Mouse (Mus musculus): ENCODE data around the gene Chrdl2. TPM values are rescaled to one million over a fixed set of nuclear protein-coding genes. Genes with fewer than 3 reads are reported as not detected.

Chrdl2 gene
- polyA plus RNA-seq, 1 experiment from 2014 or later: not detected

GRCm38 (mm10) chr7:100003781-100004180 lies 2.2 kb upstream of the Chrdl2 start:
- no peak for ATAC-seq (ENCODE audit: low FRiP score)
- DNase-seq (ENCODE audit: low spot score, missing footprints): peak; percentile 68
- Histone ChIP-seq H3K4me2 (no peak overlapping the region), H3K9ac (ENCODE audit: low read length) (no peak overlapping the region), H3K27me3 (ENCODE audit: control insufficient read depth, insufficient read depth, low read length) (peaks cover 35% of the 10 kb centered on the region), H3K27ac (ENCODE audit: low read depth, low read length) (no peak overlapping the region), H3K36me3 (ENCODE audit: control insufficient read depth, insufficient read depth, low read length) (no peaks in the 10 kb centered on the region), H3K4me1 (ENCODE audit: control insufficient read depth, insufficient read depth, low read length) (no peaks in the 10 kb centered on the region), H3K4me3 (ENCODE audit: low read depth, low read length) (no peak overlapping the region), H3K9me3 (ENCODE audit: control insufficient read depth, low read length) (no peaks in the 10 kb centered on the region)
- WGBS: 53% methylated on average over 9 of the region's 9 CpGs

GRCm38 (mm10) chr7:100006411-100006810 lies 439 bp downstream of the Chrdl2 start:
- H3K4me1 ChIP-seq (ENCODE audit: control insufficient read depth, insufficient read depth, low read length): no peaks in the 10 kb centered on the region
- peaks cover 40% of the 10 kb centered on the region for H3K27me3 ChIP-seq (ENCODE audit: control insufficient read depth, insufficient read depth, low read length)
- no peak overlapping the region for H3K27ac ChIP-seq (ENCODE audit: low read depth, low read length)
- peak overlapping the region; percentile 45; the same call in 1 of the 2 replicates for H3K4me3 ChIP-seq (ENCODE audit: low read depth, low read length)
- no peaks in the 10 kb centered on the region for H3K36me3 ChIP-seq (ENCODE audit: control insufficient read depth, insufficient read depth, low read length)
- DNase-seq (ENCODE audit: low spot score, missing footprints): peak; percentile 90
- ATAC-seq (ENCODE audit: low FRiP score): no peak
- no peak overlapping the region for H3K9ac ChIP-seq (ENCODE audit: low read length)
- 3% methylated on average over 11 of the region's 11 CpGs for WGBS
- H3K4me2 ChIP-seq: peak overlapping the region; percentile 87
- H3K9me3 ChIP-seq (ENCODE audit: control insufficient read depth, low read length): no peaks in the 10 kb centered on the region

- no peak for ATAC-seq (ENCODE audit: low FRiP score)
- 85% methylated on average over 4 of the region's 4 CpGs for WGBS
Observed at GRCm38 (mm10) chr7:100008765-100009164, 2.8 kb downstream of the Chrdl2 start.

GRCm38 (mm10) chr7:100009640-100010039 lies 3.7 kb downstream of the Chrdl2 start:
- Histone ChIP-seq H3K4me2 (no peak overlapping the region), H3K9ac (ENCODE audit: low read length) (no peak overlapping the region), H3K4me3 (ENCODE audit: low read depth, low read length) (no peak overlapping the region), H3K36me3 (ENCODE audit: control insufficient read depth, insufficient read depth, low read length) (no peaks in the 10 kb centered on the region), H3K9me3 (ENCODE audit: control insufficient read depth, low read length) (no peaks in the 10 kb centered on the region), H3K4me1 (ENCODE audit: control insufficient read depth, insufficient read depth, low read length) (no peaks in the 10 kb centered on the region), H3K27ac (ENCODE audit: low read depth, low read length) (no peak overlapping the region), H3K27me3 (ENCODE audit: control insufficient read depth, insufficient read depth, low read length) (peaks cover 40% of the 10 kb centered on the region)
- ATAC-seq (ENCODE audit: low FRiP score): no peak
- 12% methylated on average over 11 of the region's 11 CpGs for WGBS
- DNase-seq (ENCODE audit: low spot score, missing footprints): peak; percentile 93

More at GRCm38 (mm10) chr7:100008765-100009164, 2.8 kb downstream of the Chrdl2 start:
- no peaks in the 10 kb centered on the region for H3K9me3 ChIP-seq (ENCODE audit: control insufficient read depth, low read length)
- no peaks in the 10 kb centered on the region for H3K4me1 ChIP-seq (ENCODE audit: control insufficient read depth, insufficient read depth, low read length)
- H3K4me3 ChIP-seq (ENCODE audit: low read depth, low read length): no peak overlapping the region
- H3K27ac ChIP-seq (ENCODE audit: low read depth, low read length): no peak overlapping the region
- DNase-seq (ENCODE audit: low spot score, missing footprints): peak; percentile 72
- H3K27me3 ChIP-seq (ENCODE audit: control insufficient read depth, insufficient read depth, low read length): peaks cover 40% of the 10 kb centered on the region
- H3K36me3 ChIP-seq (ENCODE audit: control insufficient read depth, insufficient read depth, low read length): no peaks in the 10 kb centered on the region
- no peak overlapping the region for H3K4me2 ChIP-seq
- no peak overlapping the region for H3K9ac ChIP-seq (ENCODE audit: low read length)

- peaks cover 30% of the 10 kb centered on the region for H3K27me3 ChIP-seq (ENCODE audit: control insufficient read depth, insufficient read depth, low read length)
Observed at GRCm38 (mm10) chr7:100010711-100011110, 4.7 kb downstream of the Chrdl2 start.

GRCm38 (mm10) chr7:100012085-100012484 lies 6.1 kb downstream of the Chrdl2 start:
- no peaks in the 10 kb centered on the region for H3K4me1 ChIP-seq (ENCODE audit: control insufficient read depth, insufficient read depth, low read length)
- DNase-seq (ENCODE audit: low spot score, missing footprints): peak; percentile 73
- no peak overlapping the region for H3K4me2 ChIP-seq
- no peak overlapping the region for H3K27ac ChIP-seq (ENCODE audit: low read depth, low read length)
- H3K4me3 ChIP-seq (ENCODE audit: low read depth, low read length): no peak overlapping the region
- no peaks in the 10 kb centered on the region for H3K36me3 ChIP-seq (ENCODE audit: control insufficient read depth, insufficient read depth, low read length)
- H3K27me3 ChIP-seq (ENCODE audit: control insufficient read depth, insufficient read depth, low read length): peaks cover 17% of the 10 kb centered on the region; the same call in 1 of the 2 replicates
- no peak for ATAC-seq (ENCODE audit: low FRiP score)
- H3K9me3 ChIP-seq (ENCODE audit: control insufficient read depth, low read length): no peaks in the 10 kb centered on the region
- WGBS: 73% methylated on average over 8 of the region's 8 CpGs
- no peak overlapping the region for H3K9ac ChIP-seq (ENCODE audit: low read length)

More at GRCm38 (mm10) chr7:100010711-100011110, 4.7 kb downstream of the Chrdl2 start:
- WGBS: 65% methylated on average over 5 of the region's 5 CpGs
- Histone ChIP-seq H3K36me3 (ENCODE audit: control insufficient read depth, insufficient read depth, low read length) (no peaks in the 10 kb centered on the region), H3K4me2 (no peak overlapping the region), H3K4me3 (ENCODE audit: low read depth, low read length) (no peak overlapping the region), H3K27ac (ENCODE audit: low read depth, low read length) (no peak overlapping the region), H3K4me1 (ENCODE audit: control insufficient read depth, insufficient read depth, low read length) (no peaks in the 10 kb centered on the region), H3K9me3 (ENCODE audit: control insufficient read depth, low read length) (no peaks in the 10 kb centered on the region), H3K9ac (ENCODE audit: low read length) (no peak overlapping the region)
- ATAC-seq (ENCODE audit: low FRiP score) (no peak), DNase-seq (ENCODE audit: low spot score, missing footprints) (no peak)

GRCm38 (mm10) chr7:100012515-100012914 lies 6.5 kb downstream of the Chrdl2 start:
- ATAC-seq (ENCODE audit: low FRiP score): no peak
- H3K36me3 ChIP-seq (ENCODE audit: control insufficient read depth, insufficient read depth, low read length): no peaks in the 10 kb centered on the region
- H3K4me3 ChIP-seq (ENCODE audit: low read depth, low read length): no peak overlapping the region
- H3K4me1 ChIP-seq (ENCODE audit: control insufficient read depth, insufficient read depth, low read length): no peaks in the 10 kb centered on the region
- DNase-seq (ENCODE audit: low spot score, missing footprints): peak; percentile 80
- H3K9ac ChIP-seq (ENCODE audit: low read length): no peak overlapping the region
- no peak overlapping the region for H3K27ac ChIP-seq (ENCODE audit: low read depth, low read length)
- WGBS: 50% methylated on average over 6 of the region's 6 CpGs
- no peaks in the 10 kb centered on the region for H3K9me3 ChIP-seq (ENCODE audit: control insufficient read depth, low read length)
- H3K4me2 ChIP-seq: no peak overlapping the region
- peaks cover 13% of the 10 kb centered on the region; the same call in 1 of the 2 replicates for H3K27me3 ChIP-seq (ENCODE audit: control insufficient read depth, insufficient read depth, low read length)

GRCm38 (mm10) chr7:100014123-100014600 lies 8.2 kb downstream of the Chrdl2 start:
- DNase-seq (ENCODE audit: low spot score, missing footprints): peak; percentile 14
- no peak overlapping the region for H3K27ac ChIP-seq (ENCODE audit: low read depth, low read length)

GRCm38 (mm10) chr7:100017056-100017455 lies 11.1 kb downstream of the Chrdl2 start:
- ATAC-seq (ENCODE audit: low FRiP score) (no peak), DNase-seq (ENCODE audit: low spot score, missing footprints) (peak; percentile 1)
- no peaks in the 10 kb centered on the region for H3K27me3 ChIP-seq (ENCODE audit: control insufficient read depth, insufficient read depth, low read length)
- H3K9me3 ChIP-seq (ENCODE audit: control insufficient read depth, low read length): no peaks in the 10 kb centered on the region
- no peak overlapping the region for H3K27ac ChIP-seq (ENCODE audit: low read depth, low read length)
- 93% methylated on average over 8 of the region's 8 CpGs for WGBS
- H3K4me2 ChIP-seq: no peak overlapping the region
- H3K36me3 ChIP-seq (ENCODE audit: control insufficient read depth, insufficient read depth, low read length): no peaks in the 10 kb centered on the region
- H3K4me1 ChIP-seq (ENCODE audit: control insufficient read depth, insufficient read depth, low read length): no peaks in the 10 kb centered on the region
- H3K4me3 ChIP-seq (ENCODE audit: low read depth, low read length): no peak overlapping the region
- H3K9ac ChIP-seq (ENCODE audit: low read length): no peak overlapping the region

More at GRCm38 (mm10) chr7:100014123-100014600, 8.2 kb downstream of the Chrdl2 start:
- Histone ChIP-seq H3K4me2 (no peak overlapping the region), H3K9me3 (ENCODE audit: control insufficient read depth, low read length) (no peaks in the 10 kb centered on the region), H3K4me3 (ENCODE audit: low read depth, low read length) (no peak overlapping the region), H3K36me3 (ENCODE audit: control insufficient read depth, insufficient read depth, low read length) (no peaks in the 10 kb centered on the region), H3K27me3 (ENCODE audit: control insufficient read depth, insufficient read depth, low read length) (peaks cover 3% of the 10 kb centered on the region; the same call in 1 of the 2 replicates), H3K4me1 (ENCODE audit: control insufficient read depth, insufficient read depth, low read length) (no peaks in the 10 kb centered on the region), H3K9ac (ENCODE audit: low read length) (no peak overlapping the region)
- ATAC-seq (ENCODE audit: low FRiP score): no peak
- 68% methylated on average over 8 of the region's 8 CpGs for WGBS

All from midbrain, embryonic 11.5 days (tissue).